Mouse (Mus musculus) embryonic facial prominence, embryonic 15.5 days (tissue): Measurements from ENCODE around the gene Slc22a18. TPM values are rescaled to one million over a fixed set of nuclear protein-coding genes. Genes with fewer than 3 reads are reported as not detected.
"Not testable (repeated sequence)": the region's sequence is repeated elsewhere in the genome, so short reads cannot be mapped to it uniquely, and the experiment has no call there.

Source experiments
- ATAC-seq: fragments of 200-750 bp; cut with Nextera tagmentation; 2 replicates; pipeline ENCODE4 v1.8.0; 2017; ENCODE audit warnings: low read depth, moderate TSS enrichment; ENCODE audit not compliant: insufficient number of reproducible peaks, low FRiP score, low TSS enrichment
- H3K27ac ChIP-seq: fragments of 300-500 bp; sonication (generic); replicated peaks from 2 replicates; pipeline ENCODE4 v1.5.1; 2015; ENCODE audit warnings: mild to moderate bottlenecking, inconsistent platforms
- H3K27me3 ChIP-seq: fragments of 300-500 bp; sonication (generic); 2 replicates; pipeline ENCODE4 v1.6.1; 2015; ENCODE audit warnings: inconsistent platforms
- H3K36me3 ChIP-seq: fragments of 300-500 bp; sonication (generic); 2 replicates; pipeline ENCODE4 v1.6.1; 2015; ENCODE audit warnings: mild to moderate bottlenecking, inconsistent platforms
- H3K4me1 ChIP-seq: fragments of 300-500 bp; sonication (generic); 2 replicates; pipeline ENCODE4 v1.6.1; 2015; ENCODE audit warnings: inconsistent platforms
- H3K4me2 ChIP-seq: fragments of 300-500 bp; sonication (generic); replicated peaks from 2 replicates; pipeline ENCODE4 v1.6.1; 2015; ENCODE audit warnings: mild to moderate bottlenecking, inconsistent platforms
- H3K4me3 ChIP-seq: fragments of 300-500 bp; sonication (generic); replicated peaks from 2 replicates; pipeline ENCODE4 v1.5.1; 2015; ENCODE audit warnings: mild to moderate bottlenecking, inconsistent platforms
- H3K9ac ChIP-seq: fragments of 300-500 bp; sonication (generic); 2 replicates; pipeline ENCODE4 v1.6.1; 2015; ENCODE audit warnings: inconsistent platforms
- H3K9me3 ChIP-seq: fragments of 300-500 bp; sonication (generic); replicated peaks from 2 replicates; pipeline ENCODE4 v1.6.1; 2016; ENCODE audit warnings: inconsistent platforms
- WGBS: fragments of 180-500 bp; shearing (Covaris S2); methylation state at CpG from one replicate; pipeline ENCODE4 v1.1.7; 2015; 5-methylcytosine and 5-hydroxymethylcytosine counted together
- polyA plus RNA-seq: library from polyadenylated mRNA; unstranded; fragments of >200 nt; fragmentation: Nextera tagmentation; extraction: Ambion mirVana; gene quantifications from 2 replicates; pipeline ENCODE4 v1.2.1, GENCODE M21; 2015

Gene Slc22a18
- polyA plus RNA-seq, 1 experiment from 2014 or later, result 4.0 TPM

GRCm38 (mm10) chr7:143506271-143506670 is 32.7 kb downstream of the Slc22a18 start:
- peaks cover 16% of the 10 kb centered on the region for H3K4me1 ChIP-seq
- 65% methylated on average over 7 of the region's 7 CpGs for WGBS
- H3K27me3 ChIP-seq, result peaks cover 30% of the 10 kb centered on the region
- H3K4me3 ChIP-seq, result no peak overlapping the region
- H3K4me2 ChIP-seq, result no peak overlapping the region
- no peaks in the 10 kb centered on the region for H3K9me3 ChIP-seq
- no peak overlapping the region for H3K9ac ChIP-seq
- no peak overlapping the region for H3K27ac ChIP-seq
- H3K36me3 ChIP-seq, result no peaks in the 10 kb centered on the region
- no peak for ATAC-seq

- WGBS, result 29% methylated on average over 7 of the region's 7 CpGs
- Histone ChIP-seq H3K9ac (no peak overlapping the region), H3K4me3 (no peak overlapping the region), H3K9me3 (no peaks in the 10 kb centered on the region), H3K27ac (no peak overlapping the region), H3K36me3 (no peaks in the 10 kb centered on the region), H3K27me3 (peaks cover 26% of the 10 kb centered on the region), H3K4me1 (peaks cover 13% of the 10 kb centered on the region), H3K4me2 (no peak overlapping the region)
- no peak for ATAC-seq
Measured at GRCm38 (mm10) chr7:143506675-143507074, 33.1 kb downstream of the Slc22a18 start.

- ATAC-seq, result no peak
- H3K9me3 ChIP-seq, result no peaks in the 10 kb centered on the region
- H3K9ac ChIP-seq, result no peak overlapping the region
- peaks cover 16% of the 10 kb centered on the region for H3K36me3 ChIP-seq
- no peaks in the 10 kb centered on the region for H3K27me3 ChIP-seq
- H3K4me3 ChIP-seq, result no peak overlapping the region
- H3K27ac ChIP-seq, result no peak overlapping the region
- H3K4me2 ChIP-seq, result no peak overlapping the region
- H3K4me1 ChIP-seq, result no peaks in the 10 kb centered on the region
- WGBS, result 80% methylated on average over 1 of the region's 1 CpGs
Measured at GRCm38 (mm10) chr7:143509566-143509965, 36.0 kb downstream of the Slc22a18 start.

- no peak overlapping the region for H3K9ac ChIP-seq
- no peaks in the 10 kb centered on the region for H3K9me3 ChIP-seq
- H3K36me3 ChIP-seq, result peaks cover 28% of the 10 kb centered on the region
- no peak for ATAC-seq
- no peak overlapping the region for H3K27ac ChIP-seq
- no peaks in the 10 kb centered on the region for H3K4me1 ChIP-seq
- no peaks in the 10 kb centered on the region for H3K27me3 ChIP-seq
- no peak overlapping the region for H3K4me3 ChIP-seq
- WGBS, result 89% methylated on average over 3 of the region's 3 CpGs
- no peak overlapping the region for H3K4me2 ChIP-seq
Measured at GRCm38 (mm10) chr7:143510593-143511334, 37.2 kb downstream of the Slc22a18 start.

- no peaks in the 10 kb centered on the region for H3K9me3 ChIP-seq
- H3K4me2 ChIP-seq, result no peak overlapping the region
- peaks cover 33% of the 10 kb centered on the region for H3K36me3 ChIP-seq
- H3K4me1 ChIP-seq, result no peaks in the 10 kb centered on the region
- no peak overlapping the region for H3K27ac ChIP-seq
- H3K27me3 ChIP-seq, result no peaks in the 10 kb centered on the region
- no peak overlapping the region for H3K9ac ChIP-seq
- H3K4me3 ChIP-seq, result no peak overlapping the region
- ATAC-seq, result no peak
Measured at GRCm38 (mm10) chr7:143511335-143511712, 37.8 kb downstream of the Slc22a18 start.

- Histone ChIP-seq H3K9ac (no peak overlapping the region), H3K4me2 (no peak overlapping the region), H3K27ac (no peak overlapping the region), H3K4me1 (no peaks in the 10 kb centered on the region), H3K9me3 (no peaks in the 10 kb centered on the region), H3K36me3 (peaks cover 58% of the 10 kb centered on the region), H3K27me3 (no peaks in the 10 kb centered on the region), H3K4me3 (no peak overlapping the region)
- ATAC-seq, result no peak
- 88% methylated on average over 10 of the region's 10 CpGs for WGBS
Measured at GRCm38 (mm10) chr7:143513763-143514415, 40.4 kb downstream of the Slc22a18 start.

GRCm38 (mm10) chr7:143514416-143514768 is 40.9 kb downstream of the Slc22a18 start:
- H3K27ac ChIP-seq, result no peak overlapping the region
- no peak for ATAC-seq
- H3K4me2 ChIP-seq, result no peak overlapping the region
- no peaks in the 10 kb centered on the region for H3K4me1 ChIP-seq
- H3K9me3 ChIP-seq, result no peaks in the 10 kb centered on the region
- H3K27me3 ChIP-seq, result no peaks in the 10 kb centered on the region
- WGBS, result 90% methylated on average over 4 of the region's 4 CpGs
- H3K36me3 ChIP-seq, result peaks cover 63% of the 10 kb centered on the region
- H3K4me3 ChIP-seq, result no peak overlapping the region
- no peak overlapping the region for H3K9ac ChIP-seq

GRCm38 (mm10) chr7:143519333-143519732 is 45.8 kb downstream of the Slc22a18 start:
- WGBS, result 83% methylated on average over 4 of the region's 4 CpGs
- no peak overlapping the region for H3K27ac ChIP-seq
- no peak overlapping the region for H3K4me3 ChIP-seq
- peaks cover 94% of the 10 kb centered on the region for H3K36me3 ChIP-seq
- no peak overlapping the region for H3K9ac ChIP-seq
- ATAC-seq, result no peak
- H3K9me3 ChIP-seq, result no peaks in the 10 kb centered on the region
- H3K4me1 ChIP-seq, result no peaks in the 10 kb centered on the region
- H3K4me2 ChIP-seq, result no peak overlapping the region
- no peaks in the 10 kb centered on the region for H3K27me3 ChIP-seq

- Histone ChIP-seq H3K4me1 (no peaks in the 10 kb centered on the region), H3K27ac (no peak overlapping the region), H3K4me2 (no peak overlapping the region), H3K9me3 (no peaks in the 10 kb centered on the region), H3K4me3 (no peak overlapping the region), H3K9ac (no peak overlapping the region), H3K27me3 (no peaks in the 10 kb centered on the region), H3K36me3 (peaks cover 94% of the 10 kb centered on the region)
- ATAC-seq, result no peak
- WGBS, result 83% methylated on average over 1 of the region's 1 CpGs
Measured at GRCm38 (mm10) chr7:143532410-143532809, 58.9 kb downstream of the Slc22a18 start.

- H3K27ac ChIP-seq, result no peak overlapping the region
- H3K27me3 ChIP-seq, result no peaks in the 10 kb centered on the region
- WGBS, result 84% methylated on average over 2 of the region's 2 CpGs
- H3K36me3 ChIP-seq, result peaks cover 94% of the 10 kb centered on the region
- ATAC-seq, result no peak
- no peak overlapping the region for H3K4me3 ChIP-seq
- no peaks in the 10 kb centered on the region for H3K9me3 ChIP-seq
- H3K9ac ChIP-seq, result no peak overlapping the region
- H3K4me1 ChIP-seq, result no peaks in the 10 kb centered on the region
- no peak overlapping the region for H3K4me2 ChIP-seq
Measured at GRCm38 (mm10) chr7:143533284-143533683, 59.7 kb downstream of the Slc22a18 start.

- peaks cover 76% of the 10 kb centered on the region for H3K36me3 ChIP-seq
- 86% methylated on average over 3 of the region's 3 CpGs for WGBS
- no peaks in the 10 kb centered on the region for H3K9me3 ChIP-seq
- H3K4me3 ChIP-seq, result no peak overlapping the region
- no peak overlapping the region for H3K27ac ChIP-seq
- no peaks in the 10 kb centered on the region for H3K4me1 ChIP-seq
- H3K9ac ChIP-seq, result no peak overlapping the region
- no peaks in the 10 kb centered on the region for H3K27me3 ChIP-seq
- no peak overlapping the region for H3K4me2 ChIP-seq
- ATAC-seq, result no peak
Measured at GRCm38 (mm10) chr7:143536251-143536650, 62.7 kb downstream of the Slc22a18 start.

- WGBS, result 79% methylated on average over 6 of the region's 6 CpGs
- H3K27ac ChIP-seq, H3K9ac ChIP-seq, ATAC-seq, H3K4me1 ChIP-seq, H3K4me2 ChIP-seq, H3K9me3 ChIP-seq, H3K4me3 ChIP-seq, H3K27me3 ChIP-seq: not testable (repeated sequence)
- H3K36me3 ChIP-seq, result peaks cover 61% of the 10 kb centered on the region
Measured at GRCm38 (mm10) chr7:143538229-143538628, 64.7 kb downstream of the Slc22a18 start.
